Mouse (Mus musculus) left cerebral cortex, adult 2 months (tissue): ENCODE measurements at regions not wholly inside any gene's neighbourhood (a gene's known extent, or its start where the extent isn't known, plus 50 kb on each side); places are given as distances from the start of the nearest gene placed in this dataset.

Experiments
- DNase-seq, 2 experiments: peaks; one replicate each; pipeline ENCODE4 v3.0.0; 2021 to 2022; ENCODE audit warnings: low spot score in 2 of 2, mixed read lengths in 1 of 2; ENCODE audit errors: extremely low spot score in 1 of 2
- H3K27ac ChIP-seq: fragments of 200-600 bp; 2 replicates; pipeline ENCODE4 v1.8.1; 2022
- H3K4me3 ChIP-seq: fragments of 200-600 bp; 2 replicates; pipeline ENCODE4 v1.8.1; 2022
- CTCF ChIP-seq: fragments of 200-600 bp; IDR thresholded peaks from 2 replicates; pipeline ENCODE4 v1.8.1; 2022; ENCODE audit warnings: antibody characterized with exemption, mild to moderate bottlenecking, moderate library complexity
- intact Hi-C: fragments of 180-260 bp; cut with DNase I; formaldehyde crosslinking; loops from one replicate; pipeline ENCODE4 v1.15.1; 2025

DNA sequence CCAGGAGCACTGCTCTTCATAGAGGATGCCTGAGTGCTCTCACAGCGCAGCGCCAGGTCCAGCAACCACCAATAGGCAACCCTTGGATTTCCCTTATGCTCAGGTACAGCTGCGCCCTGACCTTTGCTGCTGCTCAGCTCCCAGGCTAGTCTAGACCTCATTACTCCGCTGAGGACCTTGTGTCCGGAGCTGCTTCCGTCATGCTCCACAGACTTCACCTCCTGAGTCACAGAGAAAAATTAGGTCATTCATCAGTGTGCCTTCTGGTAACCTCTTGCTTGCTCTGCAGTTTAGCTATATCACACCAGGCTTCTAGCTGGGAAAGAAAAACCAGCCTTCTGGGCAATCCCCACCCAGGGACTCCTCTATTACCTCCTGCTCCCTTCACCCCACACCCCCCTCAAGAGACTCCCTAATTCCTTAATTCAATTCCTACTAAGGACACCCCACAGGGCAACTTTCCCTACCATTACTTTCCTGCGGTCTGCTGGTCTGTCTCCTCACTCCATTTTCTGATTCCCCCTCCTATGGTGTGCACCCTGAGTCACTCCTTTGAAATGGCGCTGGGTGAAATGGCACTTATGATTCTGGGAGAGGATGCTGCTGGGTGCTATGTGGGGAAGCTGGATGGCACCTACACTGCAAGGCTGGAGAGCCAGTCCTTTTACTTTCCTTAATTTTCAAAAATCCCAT, 835.0 kb upstream of the Car8 start:
- intact Hi-C loops = no loop called here
- no peak overlapping the region for H3K27ac ChIP-seq
- no peak overlapping the region for H3K4me3 ChIP-seq
- TF ChIP-seq CTCF = no peak
- DNase-seq = no peak

DNA sequence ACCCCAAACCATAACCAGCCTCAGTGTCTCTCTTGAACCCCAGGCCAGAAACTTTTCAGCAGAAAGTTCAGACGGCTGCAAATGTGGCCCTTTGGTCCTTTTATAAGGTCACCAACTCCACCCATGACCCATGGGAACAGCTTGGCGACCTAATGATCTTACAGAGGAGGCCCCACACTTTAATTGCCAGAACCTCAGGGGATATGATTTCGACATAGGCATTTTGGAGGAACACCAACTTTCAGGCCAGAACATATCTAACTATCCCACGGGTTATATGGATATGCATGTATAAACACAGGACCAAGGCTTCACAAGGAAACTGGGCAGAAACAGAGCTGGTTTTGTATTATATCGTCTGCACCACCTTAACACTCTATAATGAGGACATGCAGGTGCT, 833.5 kb upstream of the Car8 start:
- TF ChIP-seq CTCF = no peak
- intact Hi-C loops = no loop called here

DNA sequence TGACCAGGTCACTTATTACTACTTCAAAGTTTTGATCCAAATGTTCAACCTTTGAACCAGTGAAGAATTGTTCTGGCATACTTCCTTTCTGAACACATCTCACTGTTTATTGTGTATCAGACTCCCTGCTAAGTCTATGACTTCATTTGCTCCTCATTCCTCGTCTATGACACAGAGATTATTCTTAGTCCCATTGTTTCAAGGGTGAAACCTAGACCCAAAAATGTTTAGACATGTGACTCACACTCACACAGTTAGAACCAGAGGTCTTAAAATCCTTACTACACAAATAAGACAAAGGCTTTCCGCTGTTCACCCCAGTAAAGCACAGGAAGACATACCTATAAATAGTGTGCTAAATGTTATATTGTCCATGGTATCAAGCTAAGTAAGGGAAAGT, 829.0 kb upstream of the Car8 start:
- Histone ChIP-seq H3K4me3 (no peak overlapping the region), H3K27ac (no peak overlapping the region)
- DNase-seq = no peak
- intact Hi-C loops = no loop called here
- no peak for TF ChIP-seq CTCF

More for the DNA sequence above, 833.5 kb upstream of the Car8 start:
- DNase-seq = no peak
- Histone ChIP-seq H3K4me3 (no peak overlapping the region), H3K27ac (no peak overlapping the region)

DNA sequence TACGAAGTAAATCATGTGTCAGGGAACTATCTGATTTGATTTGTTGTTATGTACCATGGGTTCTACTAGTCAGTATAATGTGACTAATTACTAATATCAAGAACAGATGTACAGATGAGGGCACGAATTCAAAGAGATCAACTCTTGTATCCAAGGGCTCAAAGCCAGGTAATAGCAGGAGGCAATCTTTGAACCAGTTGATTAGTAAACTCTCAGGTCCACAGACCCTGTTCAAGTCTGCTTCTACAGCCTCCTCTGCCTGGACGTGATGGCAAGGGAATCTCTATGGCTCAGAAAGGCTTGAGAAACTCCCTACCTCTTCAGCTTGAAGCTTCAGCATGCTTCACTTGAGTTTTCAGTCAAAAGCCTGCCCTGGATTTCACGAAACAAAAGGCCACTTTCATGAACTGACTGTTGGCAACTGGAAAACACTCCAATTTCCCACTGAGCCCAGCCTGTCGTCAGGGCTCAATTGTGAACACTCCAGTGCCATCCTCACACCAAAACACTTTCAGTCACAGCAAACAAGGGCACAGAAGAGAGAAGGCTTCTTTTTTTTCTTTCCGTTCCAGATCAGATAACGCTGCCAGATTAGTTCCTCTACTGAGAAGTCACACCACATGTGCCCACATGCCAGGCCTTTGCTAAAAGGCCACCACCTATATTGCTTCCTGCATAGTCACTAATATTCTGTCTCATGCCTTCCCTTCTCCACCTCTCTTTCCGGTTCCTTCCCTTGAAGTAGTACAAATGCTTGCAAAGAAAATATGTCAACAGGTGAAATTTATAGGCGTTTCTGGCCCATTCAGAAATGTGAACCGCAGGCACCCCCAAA, 827.4 kb upstream of the Car8 start:
- Histone ChIP-seq H3K27ac (no peak overlapping the region), H3K4me3 (no peak overlapping the region)
- no peak for DNase-seq
- intact Hi-C loops = no loop called here
- TF ChIP-seq CTCF = no peak

DNA sequence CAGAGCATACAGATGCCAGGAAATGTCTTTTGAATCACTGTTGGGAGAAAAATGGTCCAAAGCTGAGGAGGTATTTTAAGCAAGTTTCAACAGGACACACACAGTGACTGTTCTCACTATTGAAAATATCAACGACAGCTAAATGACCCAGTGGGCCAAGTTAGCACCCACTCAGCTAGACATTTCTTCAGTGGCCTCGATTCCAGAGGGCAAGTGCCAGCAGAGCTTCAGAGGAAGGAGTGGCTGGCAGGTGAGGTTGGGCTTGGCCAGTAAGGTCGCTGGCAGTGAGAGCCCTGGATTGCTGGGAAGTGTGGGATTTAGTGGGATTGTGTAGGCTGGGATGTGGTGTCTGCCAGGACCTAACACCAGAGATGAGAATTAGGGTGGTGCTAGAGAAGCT, 823.1 kb upstream of the Car8 start:
- Histone ChIP-seq H3K4me3 (no peak overlapping the region), H3K27ac (no peak overlapping the region)
- intact Hi-C loops = no loop called here
- DNase-seq = no peak
- TF ChIP-seq CTCF = no peak

DNA sequence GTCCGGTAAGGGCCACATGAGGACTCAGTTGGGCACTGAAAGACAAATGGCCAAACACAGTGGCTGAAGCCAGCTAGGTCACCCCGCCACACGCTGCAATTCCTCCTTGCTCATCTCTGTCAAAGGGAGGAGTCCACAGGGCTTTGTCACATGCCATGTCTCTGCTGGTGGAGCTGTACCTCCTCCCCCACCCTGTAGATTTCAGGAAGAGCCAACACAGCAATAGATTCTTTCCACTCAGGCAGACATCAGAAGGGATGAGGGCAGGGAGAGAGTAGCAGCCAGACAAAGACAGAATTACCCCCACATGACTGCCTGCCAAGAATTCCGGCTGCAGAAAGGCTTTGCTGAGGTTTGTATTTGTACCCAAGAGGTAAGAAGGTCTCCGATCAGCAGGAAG, 821.4 kb upstream of the Car8 start:
- TF ChIP-seq CTCF = no peak
- intact Hi-C loops = no loop called here
- no peak overlapping the region for H3K27ac ChIP-seq
- no peak overlapping the region for H3K4me3 ChIP-seq
- DNase-seq = no peak

DNA sequence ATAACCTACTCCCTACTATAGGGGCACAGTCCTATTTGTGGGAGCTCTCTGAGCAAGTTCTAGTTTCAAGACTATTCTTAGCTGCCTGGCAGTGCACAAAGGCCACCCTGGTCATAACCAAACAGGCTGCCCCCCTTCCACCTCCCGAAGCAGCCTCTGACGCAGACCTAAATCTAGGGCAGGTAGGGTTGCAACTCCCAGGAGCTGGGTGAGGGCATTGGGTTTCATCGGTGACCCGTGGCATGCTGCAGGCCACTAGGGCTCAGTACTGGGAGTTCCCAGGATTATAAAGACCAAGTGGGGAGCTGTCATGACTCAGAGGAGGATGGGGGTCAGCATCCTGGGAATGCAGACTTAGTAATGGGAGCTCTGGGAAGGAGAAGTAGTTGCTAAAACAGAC, 818.8 kb upstream of the Car8 start:
- no peak overlapping the region for H3K4me3 ChIP-seq
- intact Hi-C loops = no loop called here
- no peak for DNase-seq
- no peak overlapping the region for H3K27ac ChIP-seq
- TF ChIP-seq CTCF = no peak

DNA sequence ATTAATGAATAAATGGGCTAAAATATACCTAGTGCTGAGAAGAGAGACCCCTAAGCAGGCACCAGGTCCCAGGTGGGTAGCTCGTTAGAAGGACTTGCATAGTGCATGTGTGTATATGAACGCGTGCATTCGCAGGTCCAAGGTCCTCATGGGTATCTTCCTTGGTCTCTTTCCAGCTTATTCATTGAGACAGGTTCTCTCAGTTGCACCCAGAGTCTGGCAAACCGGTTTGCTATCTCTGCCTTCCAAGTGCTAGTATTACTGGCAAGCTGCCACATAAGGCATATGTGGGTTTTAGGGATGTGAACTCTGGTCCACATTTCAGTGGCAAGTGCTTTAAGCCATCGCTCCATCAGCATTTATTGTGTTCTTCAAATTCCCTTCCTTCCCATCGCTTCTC, 818.3 kb upstream of the Car8 start:
- DNase-seq = no peak
- no peak overlapping the region for H3K27ac ChIP-seq
- no peak for TF ChIP-seq CTCF
- intact Hi-C loops = no loop called here
- H3K4me3 ChIP-seq = no peak overlapping the region

DNA sequence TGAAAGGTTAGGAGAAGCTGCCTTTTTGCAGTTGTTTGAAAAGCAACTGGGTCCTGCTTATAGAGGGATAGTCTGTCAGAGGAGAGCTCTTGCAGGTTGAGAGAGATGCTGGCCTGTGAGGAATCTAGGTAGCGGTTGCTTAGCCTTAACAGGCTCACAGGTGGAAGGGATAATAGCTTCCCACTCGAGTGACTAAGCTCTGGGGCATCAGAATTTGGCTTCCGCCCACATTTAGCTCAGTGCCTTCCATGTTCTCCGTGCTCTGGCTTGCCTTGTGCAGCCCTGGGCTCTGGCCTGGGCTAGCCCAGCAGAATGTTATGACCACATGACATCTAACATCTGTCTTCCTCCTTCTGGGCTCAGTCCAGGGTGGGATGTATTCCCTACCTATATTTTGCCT, 817.0 kb upstream of the Car8 start:
- intact Hi-C loops = no loop called here
- no peak for TF ChIP-seq CTCF
- no peak for DNase-seq
- no peak overlapping the region for H3K27ac ChIP-seq
- no peak overlapping the region for H3K4me3 ChIP-seq

DNA sequence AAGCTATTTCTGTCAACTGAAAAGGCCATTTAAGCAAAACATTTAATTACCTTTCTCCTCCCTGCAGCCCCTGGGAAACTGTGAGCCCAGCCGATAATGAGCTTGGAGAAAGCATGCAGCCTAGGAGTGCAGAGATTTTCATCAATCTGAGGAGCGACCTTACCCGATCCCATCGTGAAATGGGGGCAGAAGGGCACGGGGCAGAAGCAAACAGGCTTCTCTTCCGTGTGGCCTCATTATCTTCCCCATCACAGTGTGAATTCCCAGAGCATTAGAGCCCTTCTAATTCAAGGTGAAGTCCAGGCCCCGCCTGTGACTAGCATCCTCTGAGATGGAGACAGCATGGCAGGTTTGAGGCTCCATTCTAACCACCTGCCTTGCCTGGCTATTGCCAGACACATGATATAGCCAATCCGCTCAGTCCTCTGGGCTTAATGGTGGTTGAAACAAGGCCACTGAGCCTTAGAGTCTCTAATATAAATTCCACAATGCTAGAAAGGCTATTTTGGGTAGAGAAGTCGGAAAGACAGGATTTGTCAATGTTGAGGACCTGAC, 816.5 kb upstream of the Car8 start:
- no peak for TF ChIP-seq CTCF
- Histone ChIP-seq H3K4me3 (no peak overlapping the region), H3K27ac (no peak overlapping the region)
- intact Hi-C loops = no loop called here
- DNase-seq = no peak

DNA sequence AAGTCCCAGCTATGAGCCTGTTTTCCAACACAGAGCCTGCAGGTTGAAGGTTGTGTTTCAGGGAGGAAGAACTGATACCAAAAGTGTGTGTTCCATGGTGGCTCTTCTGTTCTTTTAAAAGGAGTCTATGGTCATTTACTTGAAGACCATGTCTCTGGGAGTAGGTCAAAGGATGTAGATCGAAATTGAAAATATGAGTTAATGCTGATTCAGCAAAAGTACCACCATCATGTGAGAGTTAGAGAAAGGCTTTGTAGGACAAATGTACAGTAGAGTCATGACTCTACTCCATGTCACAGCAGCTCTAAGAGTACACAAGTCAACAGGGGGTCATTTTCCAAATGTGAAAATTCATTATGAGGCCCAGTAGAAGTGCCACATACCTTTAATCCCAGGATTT, 810.0 kb upstream of the Car8 start:
- H3K27ac ChIP-seq = no peak overlapping the region
- TF ChIP-seq CTCF = no peak
- intact Hi-C loops = no loop called here
- DNase-seq = no peak
- no peak overlapping the region for H3K4me3 ChIP-seq

DNA sequence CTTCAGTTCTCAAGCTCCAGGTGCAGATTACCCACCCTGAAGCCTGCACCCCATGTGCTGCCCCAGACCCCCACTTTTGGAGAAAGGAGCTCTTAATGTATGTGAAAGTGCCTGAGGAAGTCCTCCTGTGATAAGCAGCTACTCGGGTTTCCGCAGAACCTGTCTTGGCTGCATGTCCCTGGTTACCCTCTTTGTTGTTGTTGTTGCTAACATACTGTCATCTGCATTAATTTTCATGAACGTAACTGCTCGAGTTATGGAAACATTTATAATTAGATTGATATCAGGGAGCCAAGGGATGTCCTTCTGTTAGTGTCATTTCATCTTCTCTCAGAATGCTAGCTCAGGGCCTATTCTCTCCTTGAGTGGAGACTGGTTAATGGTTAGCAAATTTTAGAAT, 808.3 kb upstream of the Car8 start:
- DNase-seq = no peak
- H3K4me3 ChIP-seq = no peak overlapping the region
- H3K27ac ChIP-seq = no peak overlapping the region
- no peak for TF ChIP-seq CTCF
- intact Hi-C loops = no loop called here

DNA sequence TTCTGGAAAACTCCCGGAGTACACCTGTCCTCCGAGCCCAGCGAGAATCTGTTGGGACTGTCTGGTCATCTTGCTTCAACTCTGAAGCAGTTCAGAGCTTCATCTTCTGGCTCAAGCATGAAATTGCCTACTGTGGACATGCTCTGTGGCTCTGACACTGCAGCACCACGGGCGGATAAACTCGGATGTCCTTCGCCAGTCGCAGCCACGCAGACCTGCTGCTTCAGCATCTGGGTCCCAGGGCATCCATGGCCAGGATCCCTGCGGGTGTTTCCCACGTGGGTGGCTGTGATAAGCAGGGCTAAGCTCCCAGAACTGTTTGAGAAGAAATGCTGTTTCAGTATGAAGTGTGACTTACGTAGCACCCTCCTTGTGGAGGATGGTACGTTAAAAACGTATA, 807.6 kb upstream of the Car8 start:
- DNase-seq = no peak
- Histone ChIP-seq H3K27ac (no peak overlapping the region), H3K4me3 (no peak overlapping the region)
- no peak for TF ChIP-seq CTCF
- intact Hi-C loops = no loop called here
